Mouse (Mus musculus) neural tube, embryonic 15.5 days (tissue): Measurements from ENCODE around the gene Rorb. TPM values are rescaled to one million over a fixed set of nuclear protein-coding genes. Genes with fewer than 3 reads are reported as not detected.

ENCODE experiments used
- ATAC-seq: fragments of 200-750 bp; cut with Nextera tagmentation; 2 replicates; pipeline ENCODE4 v1.8.0; 2017; ENCODE audit warnings: mild to moderate bottlenecking, moderate TSS enrichment, moderate library complexity; ENCODE audit not compliant: low FRiP score
- H3K27ac ChIP-seq: fragments of 300-500 bp; sonication (generic); replicated peaks from 2 replicates; pipeline ENCODE4 v1.5.1; 2015; ENCODE audit warnings: mild to moderate bottlenecking, inconsistent platforms
- H3K27me3 ChIP-seq: fragments of 300-500 bp; sonication (generic); replicated peaks from 2 replicates; pipeline ENCODE4 v1.6.1; 2015; ENCODE audit warnings: inconsistent platforms
- H3K36me3 ChIP-seq: fragments of 300-500 bp; sonication (generic); 2 replicates; pipeline ENCODE4 v1.6.1; 2015; ENCODE audit warnings: inconsistent platforms
- H3K4me1 ChIP-seq: fragments of 300-500 bp; sonication (generic); 2 replicates; pipeline ENCODE4 v1.6.1; 2015; ENCODE audit warnings: inconsistent platforms
- H3K4me2 ChIP-seq: fragments of 300-500 bp; sonication (generic); 2 replicates; pipeline ENCODE4 v1.6.1; 2015; ENCODE audit warnings: inconsistent platforms, mild to moderate bottlenecking, moderate library complexity
- H3K4me3 ChIP-seq: fragments of 300-500 bp; sonication (generic); replicated peaks from 2 replicates; pipeline ENCODE4 v1.5.1; 2015; ENCODE audit warnings: mild to moderate bottlenecking, inconsistent platforms
- H3K9ac ChIP-seq: fragments of 300-500 bp; sonication (generic); replicated peaks from 2 replicates; pipeline ENCODE4 v1.6.1; 2015; ENCODE audit warnings: mild to moderate bottlenecking, inconsistent platforms
- H3K9me3 ChIP-seq: fragments of 300-500 bp; sonication (generic); replicated peaks from 2 replicates; pipeline ENCODE4 v1.6.1; 2016; ENCODE audit warnings: inconsistent platforms
- WGBS: fragments of 180-500 bp; shearing (Covaris S2); methylation state at CpG from one replicate; pipeline ENCODE4 v1.1.7; 2015; ENCODE audit warnings: mixed read lengths; 5-methylcytosine and 5-hydroxymethylcytosine counted together
- polyA plus RNA-seq: library from polyadenylated mRNA; unstranded; fragments of >200 nt; fragmentation: Nextera tagmentation; extraction: Ambion mirVana; gene quantifications from 2 replicates; pipeline ENCODE4 v1.2.1, GENCODE M21; 2015

Gene Rorb
- polyA plus RNA-seq, 1 experiment from 2014 or later: 15.4 TPM

GRCm38 (mm10) chr19:18911755-18912340 lies 199.1 kb downstream of the Rorb start:
- ATAC-seq: no peak
- Histone ChIP-seq H3K9ac (no peak overlapping the region), H3K27me3 (no peaks in the 10 kb centered on the region), H3K27ac (no peak overlapping the region), H3K4me3 (no peak overlapping the region), H3K4me1 (no peaks in the 10 kb centered on the region), H3K36me3 (no peaks in the 10 kb centered on the region), H3K9me3 (no peaks in the 10 kb centered on the region), H3K4me2 (no peak overlapping the region)

- Histone ChIP-seq H3K27me3 (no peaks in the 10 kb centered on the region), H3K4me3 (no peak overlapping the region), H3K4me2 (no peak overlapping the region), H3K4me1 (no peaks in the 10 kb centered on the region), H3K27ac (no peak overlapping the region), H3K9me3 (no peaks in the 10 kb centered on the region), H3K36me3 (no peaks in the 10 kb centered on the region), H3K9ac (no peak overlapping the region)
- ATAC-seq: no peak
- WGBS: 57% methylated on average over 3 of the region's 3 CpGs
These were observed 201.4 kb downstream of the Rorb start for GRCm38 (mm10) chr19:18909641-18910040.

GRCm38 (mm10) chr19:18905511-18905910 lies 205.5 kb downstream of the Rorb start:
- Histone ChIP-seq H3K9ac (no peak overlapping the region), H3K4me1 (peaks cover 12% of the 10 kb centered on the region), H3K36me3 (no peaks in the 10 kb centered on the region), H3K4me2 (no peak overlapping the region), H3K9me3 (no peaks in the 10 kb centered on the region), H3K27me3 (no peaks in the 10 kb centered on the region), H3K27ac (no peak overlapping the region), H3K4me3 (no peak overlapping the region)
- 66% methylated on average over 3 of the region's 3 CpGs for WGBS
- ATAC-seq: no peak

GRCm38 (mm10) chr19:18902694-18903067 lies 208.3 kb downstream of the Rorb start:
- 0 out of 2 replicates have a peak overlapping the region, but pooled peaks have one; percentile 5 for H3K4me3 ChIP-seq
- no peaks in the 10 kb centered on the region for H3K36me3 ChIP-seq
- no peaks in the 10 kb centered on the region for H3K27me3 ChIP-seq
- H3K4me1 ChIP-seq: peaks cover 12% of the 10 kb centered on the region
- H3K9me3 ChIP-seq: no peaks in the 10 kb centered on the region
- 17% methylated on average over 6 of the region's 6 CpGs for WGBS
- ATAC-seq: peak; percentile 73
- 0 out of 2 replicates have a peak overlapping the region, but pooled peaks have one; percentile 43 for H3K27ac ChIP-seq
- no peak overlapping the region for H3K9ac ChIP-seq
- peak overlapping the region; percentile 45 for H3K4me2 ChIP-seq

DNA sequence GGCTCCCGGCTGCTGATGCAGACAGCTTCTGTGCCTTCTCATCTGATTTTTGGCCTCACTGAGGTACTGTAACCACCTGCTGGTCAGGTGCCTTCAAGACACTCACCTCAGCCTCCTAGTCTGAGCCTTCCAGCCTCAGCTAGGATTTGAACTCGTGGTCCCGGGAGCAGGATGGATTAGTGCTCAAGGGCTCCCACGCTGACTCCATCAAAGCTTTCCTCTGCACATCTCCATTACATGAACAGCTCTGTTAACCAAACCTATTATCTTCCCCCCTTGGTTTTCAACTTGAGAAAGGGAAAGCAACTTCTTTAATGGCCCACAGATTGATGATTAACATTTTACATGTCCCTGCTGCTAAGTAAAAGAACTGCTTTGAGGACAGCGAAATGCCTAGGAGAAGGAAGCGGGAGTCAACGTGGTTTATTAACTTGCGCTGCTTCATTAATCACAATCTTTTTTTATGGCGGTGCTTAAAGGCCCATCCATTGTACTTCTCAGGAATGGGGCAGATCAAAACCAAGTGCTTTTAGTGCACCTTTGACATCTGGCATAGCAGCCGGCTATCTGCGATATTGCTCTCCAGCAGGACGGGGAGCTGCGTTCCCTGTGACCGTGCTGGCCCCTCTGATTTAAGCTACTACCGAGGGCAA lies 208.8 kb downstream of the Rorb start:
- 17% methylated on average over 15 of the region's 15 CpGs for WGBS

GRCm38 (mm10) chr19:18898238-18898637 lies 212.8 kb downstream of the Rorb start:
- Histone ChIP-seq H3K9me3 (no peaks in the 10 kb centered on the region), H3K36me3 (no peaks in the 10 kb centered on the region), H3K4me1 (peaks cover 12% of the 10 kb centered on the region), H3K4me2 (no peak overlapping the region), H3K27ac (no peak overlapping the region), H3K9ac (no peak overlapping the region), H3K27me3 (no peaks in the 10 kb centered on the region), H3K4me3 (no peak overlapping the region)
- ATAC-seq: no peak

More for the DNA sequence above, 208.8 kb downstream of the Rorb start:
- H3K4me2 ChIP-seq: peak overlapping the region; percentile 45
- H3K36me3 ChIP-seq: no peaks in the 10 kb centered on the region
- H3K27me3 ChIP-seq: no peaks in the 10 kb centered on the region
- H3K9me3 ChIP-seq: no peaks in the 10 kb centered on the region
- 0 out of 2 replicates have a peak overlapping the region, but pooled peaks have one; percentile 5 for H3K4me3 ChIP-seq
- peaks cover 12% of the 10 kb centered on the region for H3K4me1 ChIP-seq
- peak overlapping the region; percentile 43; the same call in 1 of the 2 replicates for H3K27ac ChIP-seq
- no peak overlapping the region for H3K9ac ChIP-seq
- peak; percentile 72 for ATAC-seq

- Histone ChIP-seq H3K36me3 (no peaks in the 10 kb centered on the region), H3K4me3 (no peak overlapping the region), H3K9me3 (no peaks in the 10 kb centered on the region), H3K4me1 (peaks cover 14% of the 10 kb centered on the region), H3K27me3 (no peaks in the 10 kb centered on the region), H3K4me2 (no peak overlapping the region), H3K9ac (no peak overlapping the region), H3K27ac (peak overlapping the region; percentile 63)
- WGBS: 77% methylated on average over 4 of the region's 4 CpGs
- ATAC-seq: no peak
These were observed 220.8 kb downstream of the Rorb start for GRCm38 (mm10) chr19:18890216-18890615.

GRCm38 (mm10) chr19:18889632-18890031 lies 221.4 kb downstream of the Rorb start:
- peak overlapping the region; percentile 33; the same call in 1 of the 2 replicates for H3K9ac ChIP-seq
- peaks cover 14% of the 10 kb centered on the region for H3K4me1 ChIP-seq
- H3K36me3 ChIP-seq: no peaks in the 10 kb centered on the region
- H3K27ac ChIP-seq: peak overlapping the region; percentile 78
- no peaks in the 10 kb centered on the region for H3K27me3 ChIP-seq
- 43% methylated on average over 1 of the region's 1 CpGs for WGBS
- no peaks in the 10 kb centered on the region for H3K9me3 ChIP-seq
- peak overlapping the region; percentile 62 for H3K4me2 ChIP-seq
- peak; percentile 43; the same call in 1 of the 2 replicates for ATAC-seq
- H3K4me3 ChIP-seq: peak overlapping the region; percentile 35

- peak overlapping the region; percentile 62 for H3K4me2 ChIP-seq
- H3K4me3 ChIP-seq: peak overlapping the region; percentile 35
- H3K27me3 ChIP-seq: no peaks in the 10 kb centered on the region
- ATAC-seq: peak; percentile 84
- peak overlapping the region; percentile 78 for H3K27ac ChIP-seq
- WGBS: 6% methylated on average over 11 of the region's 11 CpGs
- H3K9ac ChIP-seq: peak overlapping the region; percentile 33
- no peaks in the 10 kb centered on the region for H3K36me3 ChIP-seq
- no peaks in the 10 kb centered on the region for H3K9me3 ChIP-seq
- H3K4me1 ChIP-seq: peaks cover 14% of the 10 kb centered on the region
These were observed 221.8 kb downstream of the Rorb start for GRCm38 (mm10) chr19:18889117-18889627.

DNA sequence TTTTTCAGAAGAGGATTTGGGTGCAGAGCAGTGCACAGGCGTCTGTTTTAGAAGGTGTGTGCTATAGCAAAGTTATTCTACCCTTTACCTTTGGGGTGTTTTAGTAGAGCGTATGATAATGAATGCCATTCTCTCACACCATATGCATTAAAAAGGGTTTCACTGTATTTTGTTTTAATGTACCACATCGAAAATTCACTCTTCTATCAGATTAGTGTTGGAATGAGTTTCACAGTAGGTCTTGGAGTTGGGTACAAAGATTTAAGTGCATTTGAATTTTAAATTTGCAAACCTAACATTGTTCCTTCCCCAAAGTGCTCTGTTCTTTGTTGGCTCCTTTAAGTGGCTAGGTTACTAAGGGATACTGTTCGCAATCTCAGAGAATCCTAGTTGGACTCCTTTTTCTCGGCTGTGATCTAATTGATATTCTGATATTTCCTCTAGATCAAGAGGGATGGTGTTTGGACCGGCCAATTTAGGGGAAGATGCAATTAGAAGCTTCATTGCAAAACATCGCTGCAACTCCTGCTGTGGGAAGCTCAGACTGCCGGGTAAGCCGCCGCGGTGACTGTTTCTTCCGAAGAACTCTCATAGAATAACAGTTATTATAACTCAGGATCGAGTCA lies 222.4 kb downstream of the Rorb start:
- Histone ChIP-seq H3K9me3 (no peaks in the 10 kb centered on the region), H3K36me3 (no peaks in the 10 kb centered on the region), H3K27me3 (no peaks in the 10 kb centered on the region), H3K4me1 (peaks cover 14% of the 10 kb centered on the region), H3K4me2 (peak overlapping the region; percentile 62), H3K4me3 (peak overlapping the region; percentile 35), H3K9ac (peak overlapping the region; percentile 33), H3K27ac (peak overlapping the region; percentile 78)
- WGBS: 8% methylated on average over 13 of the region's 13 CpGs
- ATAC-seq: peak; percentile 85

GRCm38 (mm10) chr19:18887646-18888407 lies 223.2 kb downstream of the Rorb start:
- Histone ChIP-seq H3K4me1 (peaks cover 14% of the 10 kb centered on the region), H3K9me3 (no peaks in the 10 kb centered on the region), H3K36me3 (no peaks in the 10 kb centered on the region), H3K27me3 (no peaks in the 10 kb centered on the region), H3K9ac (no peak overlapping the region), H3K27ac (peak overlapping the region; percentile 78), H3K4me3 (no peak overlapping the region), H3K4me2 (peak overlapping the region; percentile 62)
- ATAC-seq: no peak
- 19% methylated on average over 11 of the region's 11 CpGs for WGBS
